Mouse (Mus musculus): ENCODE results near the gene AC129217.1. TPM values are rescaled to one million over a fixed set of nuclear protein-coding genes. Genes with fewer than 3 reads are reported as not detected.
A peak's percentile ranks its signal among the peaks of the same experiment; 100 is the strongest.
"Not testable (repeated sequence)": the region's sequence is repeated elsewhere in the genome, so short reads cannot be mapped to it uniquely, and the experiment has no call there.

AC129217.1 gene
- polyA plus RNA-seq, 1 experiment from 2014 or later = not detected

GRCm38 (mm10) chr19:8853117-8853516, 23.5 kb downstream of the AC129217.1 start:
- no peaks in the 10 kb centered on the region for H3K27me3 ChIP-seq (ENCODE audit: poor library complexity, severe bottlenecking)
- H3K36me3 ChIP-seq (replicated peaks) = peaks cover 10% of the 10 kb centered on the region
- H3K27ac ChIP-seq = no peak overlapping the region
- no peak overlapping the region for H3K4me3 ChIP-seq
- H3K4me1 ChIP-seq = peaks cover 10% of the 10 kb centered on the region
- DNase-seq (ENCODE audit: extremely low spot score, low spot score) = no peak
- WGBS = 91% methylated on average over 3 of the region's 3 CpGs
- H3K9me3 ChIP-seq = no peaks in the 10 kb centered on the region

DNA sequence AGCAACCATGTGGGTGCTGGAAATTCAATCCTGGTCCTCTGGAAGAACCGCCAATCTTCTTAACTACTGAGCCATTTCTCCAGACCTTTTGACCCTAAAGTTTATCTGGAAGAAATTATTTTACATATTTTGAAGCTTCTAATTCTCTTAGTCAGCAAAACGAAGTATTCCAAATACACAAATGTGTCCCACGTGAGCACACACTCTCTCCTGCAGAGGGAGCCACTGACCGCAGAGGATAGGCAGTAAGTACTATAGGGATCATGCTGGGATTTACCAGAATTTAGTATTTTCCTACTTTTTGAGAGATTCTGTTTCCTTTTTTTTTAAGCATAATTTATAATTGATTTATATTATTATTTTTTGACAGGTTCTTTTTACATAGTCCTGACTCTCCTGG, 28.1 kb downstream of the AC129217.1 start:
- Histone ChIP-seq H3K36me3 (replicated peaks) (no peaks in the 10 kb centered on the region), H3K4me1 (no peaks in the 10 kb centered on the region), H3K9me3 (no peaks in the 10 kb centered on the region), H3K27ac (no peak overlapping the region), H3K27me3 (ENCODE audit: poor library complexity, severe bottlenecking) (no peaks in the 10 kb centered on the region), H3K4me3 (no peak overlapping the region)
- 43% methylated on average over 4 of the region's 4 CpGs for WGBS
- no peak for DNase-seq (ENCODE audit: extremely low spot score, low spot score)

- Histone ChIP-seq H3K36me3 (replicated peaks) (no peaks in the 10 kb centered on the region), H3K4me3 (no peak overlapping the region), H3K27me3 (ENCODE audit: poor library complexity, severe bottlenecking) (no peaks in the 10 kb centered on the region), H3K27ac (no peak overlapping the region), H3K4me1 (no peaks in the 10 kb centered on the region), H3K9me3 (no peaks in the 10 kb centered on the region)
- DNase-seq (ENCODE audit: extremely low spot score, low spot score) = no peak
- WGBS = 21% methylated on average over 1 of the region's 1 CpGs
Measured at GRCm38 (mm10) chr19:8859018-8859417, 29.4 kb downstream of the AC129217.1 start.

DNA sequence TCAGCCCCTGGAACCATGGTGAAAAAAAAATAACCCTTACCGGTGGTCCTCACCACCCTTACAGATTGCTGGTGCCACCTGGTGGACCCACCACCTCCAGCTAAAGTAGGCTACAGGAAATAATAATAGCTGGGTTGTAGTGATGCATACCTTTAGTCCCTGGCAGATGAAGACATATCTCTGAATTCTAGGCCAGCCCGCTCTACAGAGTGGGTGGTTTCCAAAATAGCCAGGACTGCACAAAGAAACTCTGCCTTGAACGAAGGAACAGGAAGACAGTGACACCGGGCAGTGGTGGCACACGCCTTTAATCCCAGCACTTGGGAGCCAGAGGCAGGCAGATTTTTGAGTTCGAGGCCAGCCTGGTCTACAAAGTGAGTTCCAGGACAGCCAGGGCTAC, 34.7 kb downstream of the AC129217.1 start:
- WGBS = 85% methylated on average over 6 of the region's 6 CpGs

GRCm38 (mm10) chr19:8870381-8870780, 40.8 kb downstream of the AC129217.1 start:
- Histone ChIP-seq H3K27ac (peak overlapping the region; percentile 93), H3K36me3 (replicated peaks) (peaks cover 24% of the 10 kb centered on the region), H3K4me1 (peaks cover 14% of the 10 kb centered on the region), H3K4me3 (peak overlapping the region; percentile 99)
- not testable (repeated sequence) for DNase-seq (ENCODE audit: extremely low spot score, low spot score); H3K27me3 ChIP-seq (ENCODE audit: poor library complexity, severe bottlenecking); H3K9me3 ChIP-seq
- 80% methylated on average over 3 of the region's 3 CpGs for WGBS

More for the DNA sequence above, 34.7 kb downstream of the AC129217.1 start:
- Histone ChIP-seq H3K27me3 (ENCODE audit: poor library complexity, severe bottlenecking) (no peaks in the 10 kb centered on the region), H3K27ac (no peak overlapping the region), H3K4me1 (no peaks in the 10 kb centered on the region), H3K36me3 (replicated peaks) (no peaks in the 10 kb centered on the region), H3K9me3 (no peaks in the 10 kb centered on the region), H3K4me3 (no peak overlapping the region)
- no peak for DNase-seq (ENCODE audit: extremely low spot score, low spot score)

DNA sequence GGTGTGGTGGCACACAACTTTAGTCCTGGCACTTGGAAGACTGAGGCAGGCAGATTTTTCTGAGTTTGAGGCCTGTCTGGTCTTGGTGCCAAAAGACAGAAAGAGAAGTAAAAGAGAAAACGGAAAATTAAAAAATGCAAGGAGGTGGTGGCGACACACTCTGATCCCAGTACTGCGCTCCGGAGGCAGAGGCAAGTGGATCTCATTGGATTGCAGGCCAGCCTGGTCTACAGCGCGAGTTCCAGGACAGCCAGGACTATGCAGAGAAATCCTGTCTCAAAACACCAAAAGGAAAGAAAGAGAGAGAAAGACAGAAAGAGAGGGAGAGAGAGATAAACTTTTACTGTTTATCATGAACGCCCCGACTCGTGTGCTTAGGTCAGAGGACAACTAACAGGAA, 41.3 kb downstream of the AC129217.1 start:
- Histone ChIP-seq H3K4me3 (peak overlapping the region; percentile 99), H3K36me3 (replicated peaks) (peaks cover 29% of the 10 kb centered on the region), H3K9me3 (no peaks in the 10 kb centered on the region), H3K27ac (peak overlapping the region; percentile 93), H3K27me3 (ENCODE audit: poor library complexity, severe bottlenecking) (no peaks in the 10 kb centered on the region), H3K4me1 (peaks cover 14% of the 10 kb centered on the region)
- DNase-seq (ENCODE audit: extremely low spot score, low spot score) = no peak
- WGBS = 60% methylated on average over 9 of the region's 9 CpGs

DNA sequence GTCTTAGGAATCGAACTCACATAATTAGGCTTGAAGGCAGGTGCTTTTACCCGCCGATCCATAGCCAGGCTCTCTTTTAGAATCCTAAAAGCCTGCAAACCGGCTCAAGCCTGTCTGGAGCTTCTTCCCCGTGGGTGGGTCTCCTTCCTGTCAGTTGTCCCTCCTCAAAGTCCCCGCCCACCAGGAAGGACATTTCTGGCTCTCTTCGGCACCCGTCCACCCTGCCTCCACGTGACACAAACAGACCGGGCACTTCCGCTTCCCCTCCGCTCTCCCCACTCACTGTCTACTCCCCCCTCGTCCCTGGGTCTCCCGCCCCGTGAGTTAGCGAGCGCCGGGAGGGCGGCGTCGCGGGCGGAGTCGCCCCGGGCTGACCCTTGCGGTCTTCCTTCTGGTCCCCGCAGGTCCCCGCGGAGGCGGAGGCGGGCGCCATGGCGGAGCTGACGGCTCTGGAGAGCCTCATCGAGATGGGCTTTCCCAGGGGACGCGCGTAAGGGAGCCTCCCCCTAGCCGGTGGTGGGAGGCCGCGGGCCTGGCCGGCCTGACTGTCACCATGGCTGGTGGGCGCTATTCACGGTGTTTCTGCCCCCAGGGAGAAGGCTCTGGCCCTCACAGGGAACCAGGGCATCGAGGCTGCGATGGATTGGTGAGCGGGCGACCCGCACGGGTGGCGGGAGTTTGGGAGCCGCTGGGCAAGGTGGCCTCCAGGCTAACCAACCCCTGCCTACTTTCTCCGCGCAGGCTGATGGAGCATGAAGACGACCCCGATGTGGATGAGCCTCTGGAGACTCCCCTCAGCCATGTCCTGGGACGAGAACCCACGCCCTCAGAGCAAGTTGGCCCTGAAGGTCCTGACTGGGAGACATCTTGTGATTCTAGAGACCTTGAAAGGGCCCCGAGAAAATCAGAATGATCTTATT, 42.0 kb downstream of the AC129217.1 start, which contains the start of gene Ubxn1:
Gene Ubxn1 (plus strand): TSS at position 230 of the 920 bp plus-strand sequence.
- Histone ChIP-seq H3K9me3 (no peaks in the 10 kb centered on the region), H3K4me3 (peak within 1 kb of the TSS; percentile 99), H3K36me3 (replicated peaks) (peaks cover 36% of the 10 kb centered on the region), H3K4me1 (peaks cover 14% of the 10 kb centered on the region), H3K27me3 (ENCODE audit: poor library complexity, severe bottlenecking) (no peaks in the 10 kb centered on the region), H3K27ac (peak within 1 kb of the TSS; percentile 93)
- DNase-seq (ENCODE audit: extremely low spot score, low spot score) = peak; percentile 96
- WGBS = under 1% methylated on average over 59 of the region's 59 CpGs

DNA sequence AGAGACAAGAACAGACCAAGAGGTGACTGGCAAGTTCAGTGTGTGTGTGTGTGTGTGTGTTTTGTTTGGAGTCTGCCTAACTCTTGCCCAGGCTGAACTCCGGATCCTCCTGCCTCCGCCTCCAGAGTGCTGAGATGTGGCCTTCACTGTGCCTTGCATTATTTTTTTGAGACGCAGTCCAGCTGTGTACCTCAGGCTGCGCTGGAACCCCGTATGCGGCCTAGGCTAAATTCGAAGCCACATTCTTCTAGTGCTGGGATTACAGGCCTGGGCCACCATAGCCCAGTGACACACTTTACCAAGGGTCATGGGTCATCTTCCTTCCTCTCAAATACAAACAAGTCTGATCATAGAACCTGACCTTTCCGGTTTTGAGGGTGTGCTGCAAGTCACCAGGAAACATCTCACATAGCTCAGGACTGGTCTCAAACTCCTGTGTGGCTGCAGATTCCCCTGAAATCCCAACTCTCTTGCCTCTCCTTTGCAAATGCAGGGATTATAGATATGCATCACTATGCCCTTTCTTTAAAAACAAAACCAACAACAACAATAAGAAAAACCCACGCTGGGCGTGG, 42.8 kb downstream of the AC129217.1 start:
- no peak for DNase-seq (ENCODE audit: extremely low spot score, low spot score)
- peaks cover 14% of the 10 kb centered on the region for H3K4me1 ChIP-seq
- peak overlapping the region; percentile 99 for H3K4me3 ChIP-seq
- no peaks in the 10 kb centered on the region for H3K27me3 ChIP-seq (ENCODE audit: poor library complexity, severe bottlenecking)
- H3K27ac ChIP-seq = peak overlapping the region; percentile 93
- WGBS = 80% methylated on average over 10 of the region's 10 CpGs
- no peaks in the 10 kb centered on the region for H3K9me3 ChIP-seq
- H3K36me3 ChIP-seq (replicated peaks) = peaks cover 44% of the 10 kb centered on the region

DNA sequence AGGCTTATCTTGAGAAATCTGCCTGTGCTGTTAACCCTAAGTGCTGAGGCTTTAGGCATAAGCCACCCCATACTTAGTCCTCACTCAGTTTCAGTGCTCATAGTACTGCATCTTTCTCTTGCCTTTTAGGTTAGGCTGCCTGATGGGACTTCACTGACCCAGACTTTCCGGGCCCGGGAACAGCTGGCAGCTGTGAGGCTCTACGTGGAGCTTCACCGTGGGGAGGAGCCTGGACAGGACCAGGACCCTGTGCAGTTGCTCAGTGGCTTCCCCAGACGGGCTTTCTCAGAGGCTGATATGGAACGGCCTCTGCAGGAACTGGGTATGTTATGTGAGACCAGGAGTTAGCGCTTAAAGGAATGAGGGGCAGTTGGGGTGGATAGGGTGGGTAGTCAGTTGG, 45.5 kb downstream of the AC129217.1 start:
- H3K36me3 ChIP-seq (replicated peaks) = peaks cover 54% of the 10 kb centered on the region

GRCm38 (mm10) chr19:8880311-8881033, 50.9 kb downstream of the AC129217.1 start, which contains the start of gene Uqcc3:
TSS of gene Uqcc3 (minus strand) at chr19:8880923.
- peak; percentile 82 for DNase-seq (ENCODE audit: extremely low spot score, low spot score)
- H3K36me3 ChIP-seq (replicated peaks) = peaks cover 29% of the 10 kb centered on the region
- H3K4me1 ChIP-seq = peaks cover 16% of the 10 kb centered on the region
- WGBS = under 1% methylated on average over 42 of the region's 42 CpGs
- H3K27ac ChIP-seq = peak within 1 kb of the TSS; percentile 89
- peak within 1 kb of the TSS; percentile 89 for H3K4me3 ChIP-seq
- no peaks in the 10 kb centered on the region for H3K27me3 ChIP-seq (ENCODE audit: poor library complexity, severe bottlenecking)
- no peaks in the 10 kb centered on the region for H3K9me3 ChIP-seq

More for the DNA sequence above, 45.5 kb downstream of the AC129217.1 start:
- H3K4me1 ChIP-seq = peaks cover 22% of the 10 kb centered on the region
- H3K4me3 ChIP-seq = no peak overlapping the region
- H3K27me3 ChIP-seq (ENCODE audit: poor library complexity, severe bottlenecking) = no peaks in the 10 kb centered on the region
- 91% methylated on average over 7 of the region's 7 CpGs for WGBS
- no peak overlapping the region for H3K27ac ChIP-seq
- H3K9me3 ChIP-seq = no peaks in the 10 kb centered on the region
- no peak for DNase-seq (ENCODE audit: extremely low spot score, low spot score)

DNA sequence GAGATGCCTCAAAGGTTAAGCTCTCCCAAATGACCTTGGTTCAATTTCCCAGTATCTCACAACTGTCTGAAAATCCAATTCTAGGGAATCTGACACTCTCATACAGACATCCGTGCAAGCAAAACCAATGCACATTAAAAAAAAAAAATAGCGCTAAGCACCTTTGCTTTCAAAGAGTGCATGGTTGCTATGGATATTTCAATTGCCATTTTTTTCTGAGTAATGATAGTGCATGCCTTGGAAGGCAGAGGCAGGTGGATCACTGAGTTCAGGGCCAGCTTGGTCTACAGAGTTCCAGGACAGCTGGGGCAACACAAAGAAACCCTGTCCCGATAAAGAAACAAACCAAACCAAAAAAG, 51.4 kb downstream of the AC129217.1 start:
- H3K4me3 ChIP-seq = peak overlapping the region; percentile 89
- WGBS = 18% methylated on average over 3 of the region's 3 CpGs
- H3K27me3 ChIP-seq (ENCODE audit: poor library complexity, severe bottlenecking) = no peaks in the 10 kb centered on the region
- no peak for DNase-seq (ENCODE audit: extremely low spot score, low spot score)
- H3K9me3 ChIP-seq = no peaks in the 10 kb centered on the region
- H3K27ac ChIP-seq = peak overlapping the region; percentile 89
- peaks cover 24% of the 10 kb centered on the region for H3K36me3 ChIP-seq (replicated peaks)
- peaks cover 16% of the 10 kb centered on the region for H3K4me1 ChIP-seq

DNA sequence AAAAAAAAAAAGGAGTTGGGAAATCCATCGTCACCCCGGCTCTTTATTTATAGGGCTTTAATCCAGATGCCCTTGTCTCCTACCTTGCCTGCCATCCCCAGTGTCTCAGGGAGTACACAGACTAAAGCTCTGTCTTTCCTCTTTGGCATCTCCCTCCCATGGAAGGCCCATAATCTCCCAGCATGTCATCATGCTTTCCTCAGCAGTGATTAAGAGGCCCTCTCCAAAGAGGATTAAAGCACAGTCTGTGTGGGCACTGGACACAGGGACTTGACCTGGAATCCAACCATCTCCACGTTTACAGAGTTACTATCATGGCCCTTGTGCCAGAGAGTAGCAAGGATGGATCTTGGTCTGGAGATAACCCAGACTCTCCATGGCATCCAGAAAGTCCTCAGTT, 54.0 kb downstream of the AC129217.1 start, which contains the start of the genes Lbhd1 and Gm49403:
Gene Lbhd1 (plus strand): TSS at position 117 of the 400 bp plus-strand sequence.
Gene Gm49403 (plus strand): TSS at position 315 of the 400 bp plus-strand sequence.
- Histone ChIP-seq H3K4me3 (no peak within 1 kb of the TSS), H3K27me3 (ENCODE audit: poor library complexity, severe bottlenecking) (no peaks in the 10 kb centered on the region), H3K27ac (no peak within 1 kb of the TSS), H3K36me3 (replicated peaks) (peaks cover 5% of the 10 kb centered on the region; the same call in 1 of the 2 replicates), H3K4me1 (peaks cover 30% of the 10 kb centered on the region), H3K9me3 (no peaks in the 10 kb centered on the region)
- 81% methylated on average over 3 of the region's 3 CpGs for WGBS
- no peak for DNase-seq (ENCODE audit: extremely low spot score, low spot score)

Measured in forebrain, embryonic 10.5 days (tissue).